Mouse (Mus musculus) MEL (cell line): ENCODE measurements at regions not wholly inside any gene's neighbourhood (a gene's known extent, or its start where the extent isn't known, plus 50 kb on each side); places are given as distances from the start of the nearest gene placed in this dataset.

Source experiments
- CTCF ChIP-seq, 3 experiments: IDR thresholded peaks in 2 of 3; conservative IDR thresholded peaks in 1 of 3; 2 replicates each; pipeline ENCODE4 v1.5.1; 2011 to 2012; ENCODE audit warnings: low read length in 3 of 3, low read depth in 2 of 3, mild to moderate bottlenecking in 2 of 3, improper control_type of control experiment in 1 of 3, inconsistent platforms in 1 of 3, mixed read lengths in 1 of 3, moderate library complexity in 1 of 3; ENCODE audit not compliant: control insufficient read depth in 1 of 3, insufficient read depth in 1 of 3, poor library complexity in 1 of 3, severe bottlenecking in 1 of 3
- E2F4 ChIP-seq: IDR thresholded peaks from 2 replicates; pipeline ENCODE4 v1.6.1; 2011; ENCODE audit warnings: low read depth, low read length, improper control_type of control experiment, borderline replicate concordance
- KAT2A ChIP-seq: conservative IDR thresholded peaks from 2 replicates; pipeline ENCODE4 v1.6.1; 2012; ENCODE audit warnings: low read depth, low read length, improper control_type of control experiment, inconsistent platforms
- MAZ ChIP-seq: IDR thresholded peaks from 2 replicates; pipeline ENCODE4 v1.6.1; 2012; ENCODE audit warnings: low read depth, mild to moderate bottlenecking, inconsistent platforms, low read length, improper control_type of control experiment
- MYC ChIP-seq: IDR thresholded peaks from 2 replicates; pipeline ENCODE4 v1.6.1; 2011; ENCODE audit warnings: low read depth, mild to moderate bottlenecking, low read length, improper control_type of control experiment, moderate library complexity
- POLR2A ChIP-seq, 2 experiments: IDR thresholded peaks; 2 replicates each; pipeline ENCODE4 v1.6.1; 2011 to 2012; ENCODE audit warnings: low read length in 2 of 2, mild to moderate bottlenecking in 2 of 2, control low read depth in 1 of 2, improper control_type of control experiment in 1 of 2, low read depth in 1 of 2, moderate library complexity in 1 of 2; ENCODE audit not compliant: control insufficient read depth in 1 of 2, insufficient read depth in 1 of 2, poor library complexity in 1 of 2
- POLR2AphosphoS5 ChIP-seq: IDR thresholded peaks from 2 replicates; pipeline ENCODE4 v1.6.1; 2012; ENCODE audit warnings: low read depth, borderline replicate concordance, mild to moderate bottlenecking, inconsistent platforms, low read length, moderate library complexity, mixed read lengths
- RCOR1 ChIP-seq: IDR thresholded peaks from 2 replicates; pipeline ENCODE4 v1.6.1; 2012; ENCODE audit warnings: low read depth, mild to moderate bottlenecking, inconsistent platforms, low read length, improper control_type of control experiment
- TAL1 ChIP-seq: IDR thresholded peaks from 2 replicates; pipeline ENCODE4 v1.6.1; 2012; ENCODE audit warnings: mild to moderate bottlenecking, inconsistent platforms, low read length, moderate library complexity, mixed read lengths
- TCF12 ChIP-seq: IDR thresholded peaks from 2 replicates; pipeline ENCODE4 v1.6.1; 2014; ENCODE audit warnings: low read depth, mild to moderate bottlenecking, inconsistent platforms, low read length, improper control_type of control experiment, moderate library complexity
- USF2 ChIP-seq, 2 experiments: IDR thresholded peaks; 2 replicates each; pipeline ENCODE4 v1.6.1; 2011 to 2012; ENCODE audit warnings: improper control_type of control experiment in 2 of 2, low read length in 2 of 2, borderline replicate concordance in 1 of 2, inconsistent platforms in 1 of 2, low read depth in 1 of 2, mild to moderate bottlenecking in 1 of 2; ENCODE audit not compliant: insufficient read depth in 1 of 2

DNA sequence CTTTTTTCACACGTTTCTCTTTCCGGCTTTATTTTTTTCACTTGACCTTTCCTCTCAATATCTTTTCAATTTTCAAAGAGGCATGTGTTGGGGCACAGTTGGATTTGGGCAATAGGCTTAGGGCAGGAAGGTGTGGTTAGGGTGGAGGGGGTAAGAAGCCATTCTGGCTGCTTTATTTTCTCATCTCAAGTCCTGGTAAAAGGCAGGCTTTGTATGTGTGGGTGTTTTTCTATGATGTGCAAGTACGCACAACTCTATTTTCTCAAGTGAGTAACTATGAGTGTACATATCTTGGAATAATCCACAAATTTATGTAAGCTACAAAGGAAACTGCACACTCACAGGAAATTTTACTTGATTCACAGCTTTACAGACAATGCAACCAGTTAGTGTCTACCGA is 121.5 kb upstream of the Ifne start:
- TF ChIP-seq POLR2A (IDR thresholded peaks at IDR 0.05; ENCODE audit: control insufficient read depth in 1 of 2, insufficient read depth in 1 of 2, low read depth in 1 of 2, low read length in 2 of 2, poor library complexity in 1 of 2): no peak
- no peak for TF ChIP-seq POLR2AphosphoS5
- TF ChIP-seq CTCF (IDR thresholded peaks at IDR 0.05 in 2 of 3, conservative IDR thresholded peaks at IDR 0.05 in 1 of 3; ENCODE audit: control insufficient read depth in 1 of 3, insufficient read depth in 1 of 3, low read depth in 2 of 3, low read length in 3 of 3, poor library complexity in 1 of 3, severe bottlenecking in 1 of 3): no peak
- TF ChIP-seq E2F4: no peak
- TF ChIP-seq USF2 (IDR thresholded peaks at IDR 0.05; ENCODE audit: borderline replicate concordance in 1 of 2, insufficient read depth in 1 of 2, low read depth in 1 of 2, low read length in 2 of 2): no peak
- TF ChIP-seq TCF12: no peak
- TF ChIP-seq RCOR1: no peak
- TF ChIP-seq TAL1: no peak
- no peak for TF ChIP-seq MYC
- TF ChIP-seq MAZ: no peak
- no peak for TF ChIP-seq KAT2A
